Mouse (Mus musculus) cerebellum, adult 11-12 months (tissue): ENCODE data around the gene Fundc1.
A peak's percentile ranks its signal among the peaks of the same experiment; 100 is the strongest.
"Not testable (repeated sequence)": the region's sequence is repeated elsewhere in the genome, so short reads cannot be mapped to it uniquely, and the experiment has no call there.

ENCODE experiments used
- DNase-seq: peaks from one replicate; pipeline ENCODE4 v3.0.0; 2022

The Fundc1 gene

GRCm38 (mm10) chrX:17571621-17572459 is at the start of gene Fundc1:
Gene Fundc1 (minus strand): TSS chrX:17572325.
- peak; percentile 96 for DNase-seq

GRCm38 (mm10) chrX:17611253-17611652 is 39.1 kb upstream of the Fundc1 start:
- DNase-seq, result no peak

GRCm38 (mm10) chrX:17608763-17609162 is 36.6 kb upstream of the Fundc1 start:
- DNase-seq, result no peak

- no peak for DNase-seq
Observed at GRCm38 (mm10) chrX:17607668-17608067, 35.5 kb upstream of the Fundc1 start.

GRCm38 (mm10) chrX:17593331-17593730 is 21.2 kb upstream of the Fundc1 start:
- DNase-seq, result no peak

GRCm38 (mm10) chrX:17590745-17591144 is 18.6 kb upstream of the Fundc1 start:
- peak; percentile 83 for DNase-seq

- DNase-seq, result no peak
Observed at GRCm38 (mm10) chrX:17571271-17571620, 879 bp downstream of the Fundc1 start.

- peak; percentile 15 for DNase-seq
Observed at GRCm38 (mm10) chrX:17568670-17569069, 3.5 kb downstream of the Fundc1 start.

GRCm38 (mm10) chrX:17565743-17566142 is 6.4 kb downstream of the Fundc1 start:
- peak; percentile 16 for DNase-seq

GRCm38 (mm10) chrX:17564732-17565131 is 7.4 kb downstream of the Fundc1 start:
- DNase-seq, result no peak

GRCm38 (mm10) chrX:17558746-17559145 is 13.4 kb downstream of the Fundc1 start:
- no peak for DNase-seq

- DNase-seq, result no peak
Observed at GRCm38 (mm10) chrX:17554488-17554887, 17.6 kb downstream of the Fundc1 start.

GRCm38 (mm10) chrX:17551586-17551985 is 20.5 kb downstream of the Fundc1 start:
- not testable (repeated sequence) for DNase-seq

- no peak for DNase-seq
Observed at GRCm38 (mm10) chrX:17547143-17547806, 24.9 kb downstream of the Fundc1 start.

- DNase-seq, result peak; percentile 40
Observed at GRCm38 (mm10) chrX:17544860-17545492, 27.1 kb downstream of the Fundc1 start.

GRCm38 (mm10) chrX:17537701-17538100 is 34.4 kb downstream of the Fundc1 start:
- no peak for DNase-seq

- no peak for DNase-seq
Observed at GRCm38 (mm10) chrX:17527008-17527407, 45.1 kb downstream of the Fundc1 start.

GRCm38 (mm10) chrX:17521221-17521716 is 50.9 kb downstream of the Fundc1 start:
- no peak for DNase-seq

- peak; percentile 27 for DNase-seq
Observed at GRCm38 (mm10) chrX:17520086-17520485, 52.0 kb downstream of the Fundc1 start.

- DNase-seq, result no peak
Observed at GRCm38 (mm10) chrX:17514012-17514411, 58.1 kb downstream of the Fundc1 start.

GRCm38 (mm10) chrX:17512021-17512602 is 60.0 kb downstream of the Fundc1 start:
- DNase-seq, result no peak
